Mouse (Mus musculus): Measurements from ENCODE around the gene Tgoln1. TPM values are rescaled to one million over a fixed set of nuclear protein-coding genes. Genes with fewer than 3 reads are reported as not detected.

The Tgoln1 gene
- polyA plus RNA-seq, 1 experiment: 37.9 TPM

DNA sequence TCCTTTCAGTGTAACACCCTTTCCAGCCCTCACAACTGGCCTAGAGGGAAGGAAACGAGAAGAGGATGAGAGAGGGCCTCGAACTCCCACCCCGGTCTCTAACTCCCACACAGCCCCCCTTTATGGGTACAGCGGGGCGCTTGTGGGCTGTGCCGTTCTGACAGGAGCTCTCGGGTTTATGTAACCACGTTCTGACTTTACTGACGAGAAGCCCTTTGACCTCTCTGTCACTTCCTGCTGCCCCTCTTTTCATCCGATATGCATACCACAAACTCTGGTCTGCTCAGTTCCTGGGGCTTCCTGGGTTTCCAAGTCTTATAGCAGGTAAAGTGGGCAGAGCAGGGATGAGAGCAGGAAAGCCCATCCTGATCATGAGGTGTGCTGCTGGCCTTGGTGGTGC lies 17.5 kb upstream of the Tgoln1 start:
- H3K36me3 ChIP-seq (ENCODE audit: control insufficient read depth, insufficient read depth, low read length): no peaks in the 10 kb centered on the region
- peak; percentile 34 for DNase-seq
- peaks cover 13% of the 10 kb centered on the region for H3K4me1 ChIP-seq (replicated peaks; ENCODE audit: control insufficient read depth, insufficient read depth, low read length)
- peak overlapping the region; percentile 47 for H3K27ac ChIP-seq (ENCODE audit: control insufficient read depth, insufficient read depth, low read length)
- H3K27me3 ChIP-seq (ENCODE audit: control insufficient read depth, insufficient read depth, low read length): no peaks in the 10 kb centered on the region
- no peak for TF ChIP-seq CTCF (IDR thresholded peaks at IDR 0.05; ENCODE audit: borderline replicate concordance, control insufficient read depth, extremely low read depth, insufficient read depth, low read length, poor library complexity)
- TF ChIP-seq POLR2A (IDR thresholded peaks at IDR 0.05; ENCODE audit: control insufficient read depth, extremely low read depth, insufficient read depth, low read length, poor library complexity): no peak
- 13% methylated on average over 10 of the region's 10 CpGs for WGBS
- H3K4me3 ChIP-seq (ENCODE audit: control insufficient read depth, insufficient read depth, low read length): no peak overlapping the region

DNA sequence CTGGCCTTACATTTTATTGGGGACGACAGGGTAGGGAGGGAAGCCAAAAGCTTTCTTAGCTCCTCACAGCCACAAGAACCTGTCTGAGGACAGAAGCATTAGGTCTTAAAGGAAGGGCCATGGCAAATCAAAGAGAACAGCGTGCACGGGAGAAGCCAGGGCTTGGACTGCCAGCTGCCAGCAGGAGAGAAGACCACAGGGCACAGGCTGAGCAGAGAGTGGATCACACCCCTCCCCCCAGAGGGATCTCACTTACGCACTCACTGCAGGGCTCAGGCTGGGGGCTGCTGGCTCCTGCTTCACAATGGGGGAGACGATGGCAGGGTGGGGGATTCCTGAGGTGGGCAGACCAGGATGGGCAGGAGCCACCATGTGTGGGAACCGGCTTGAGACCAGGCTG lies 14.9 kb upstream of the Tgoln1 start:
- Histone ChIP-seq H3K4me1 (replicated peaks; ENCODE audit: control insufficient read depth, insufficient read depth, low read length) (peaks cover 13% of the 10 kb centered on the region), H3K4me3 (ENCODE audit: control insufficient read depth, insufficient read depth, low read length) (no peak overlapping the region), H3K36me3 (ENCODE audit: control insufficient read depth, insufficient read depth, low read length) (no peaks in the 10 kb centered on the region), H3K27ac (ENCODE audit: control insufficient read depth, insufficient read depth, low read length) (no peak overlapping the region), H3K27me3 (ENCODE audit: control insufficient read depth, insufficient read depth, low read length) (no peaks in the 10 kb centered on the region)
- 91% methylated on average over 6 of the region's 6 CpGs for WGBS
- no peak for TF ChIP-seq POLR2A (IDR thresholded peaks at IDR 0.05; ENCODE audit: control insufficient read depth, extremely low read depth, insufficient read depth, low read length, poor library complexity)
- TF ChIP-seq CTCF (IDR thresholded peaks at IDR 0.05; ENCODE audit: borderline replicate concordance, control insufficient read depth, extremely low read depth, insufficient read depth, low read length, poor library complexity): no peak
- DNase-seq: no peak

DNA sequence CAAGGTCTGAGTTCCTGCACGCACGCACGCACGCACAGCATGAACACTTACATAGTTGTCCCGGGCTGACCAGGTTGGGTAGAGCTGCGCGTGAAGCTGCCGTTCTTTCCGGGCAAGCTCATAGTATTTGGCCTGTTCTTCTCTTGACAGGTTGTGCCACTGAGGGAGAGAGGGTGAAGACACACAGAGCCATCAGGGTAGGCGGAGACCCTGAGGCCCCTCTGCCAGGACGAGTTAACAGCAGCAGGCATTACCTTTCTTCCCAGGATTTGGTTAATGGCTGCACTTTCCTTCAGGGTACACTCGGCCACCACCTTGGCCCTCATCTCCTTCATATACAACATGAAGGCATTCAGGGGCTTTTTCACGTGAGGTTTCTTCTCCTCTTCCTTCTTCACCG lies 14.2 kb upstream of the Tgoln1 start:
- Histone ChIP-seq H3K36me3 (ENCODE audit: control insufficient read depth, insufficient read depth, low read length) (no peaks in the 10 kb centered on the region), H3K4me3 (ENCODE audit: control insufficient read depth, insufficient read depth, low read length) (no peak overlapping the region), H3K27me3 (ENCODE audit: control insufficient read depth, insufficient read depth, low read length) (no peaks in the 10 kb centered on the region), H3K4me1 (replicated peaks; ENCODE audit: control insufficient read depth, insufficient read depth, low read length) (peaks cover 10% of the 10 kb centered on the region), H3K27ac (ENCODE audit: control insufficient read depth, insufficient read depth, low read length) (no peak overlapping the region)
- TF ChIP-seq CTCF (IDR thresholded peaks at IDR 0.05; ENCODE audit: borderline replicate concordance, control insufficient read depth, extremely low read depth, insufficient read depth, low read length, poor library complexity) (no peak), POLR2A (IDR thresholded peaks at IDR 0.05; ENCODE audit: control insufficient read depth, extremely low read depth, insufficient read depth, low read length, poor library complexity) (no peak)
- no peak for DNase-seq
- WGBS: 91% methylated on average over 14 of the region's 14 CpGs

DNA sequence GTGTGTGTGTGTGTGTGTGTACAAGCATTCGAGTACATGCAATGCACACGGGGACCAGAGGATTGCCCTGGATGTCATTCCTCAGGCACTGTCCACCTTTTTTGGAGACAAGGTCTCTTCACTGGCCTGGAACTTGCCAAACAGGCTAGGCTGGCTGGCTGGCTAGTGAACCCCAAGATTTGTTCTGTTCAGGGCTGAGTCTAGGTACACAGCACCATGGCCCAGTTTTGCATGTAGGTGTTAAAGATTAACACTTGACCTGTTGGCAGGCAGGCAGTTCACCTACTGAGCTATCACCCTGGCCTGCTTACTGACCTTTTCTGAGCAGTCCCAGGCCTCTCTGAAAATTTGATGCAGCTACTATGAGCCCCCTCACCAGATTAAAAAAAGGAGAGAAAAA lies 13.6 kb upstream of the Tgoln1 start:
- no peak for DNase-seq
- Histone ChIP-seq H3K27me3 (ENCODE audit: control insufficient read depth, insufficient read depth, low read length) (no peaks in the 10 kb centered on the region), H3K36me3 (ENCODE audit: control insufficient read depth, insufficient read depth, low read length) (no peaks in the 10 kb centered on the region), H3K27ac (ENCODE audit: control insufficient read depth, insufficient read depth, low read length) (no peak overlapping the region), H3K4me1 (replicated peaks; ENCODE audit: control insufficient read depth, insufficient read depth, low read length) (peaks cover 10% of the 10 kb centered on the region), H3K4me3 (ENCODE audit: control insufficient read depth, insufficient read depth, low read length) (no peak overlapping the region)
- TF ChIP-seq CTCF (IDR thresholded peaks at IDR 0.05; ENCODE audit: borderline replicate concordance, control insufficient read depth, extremely low read depth, insufficient read depth, low read length, poor library complexity): no peak
- no peak for TF ChIP-seq POLR2A (IDR thresholded peaks at IDR 0.05; ENCODE audit: control insufficient read depth, extremely low read depth, insufficient read depth, low read length, poor library complexity)
- WGBS: 98% methylated on average over 2 of the region's 2 CpGs

DNA sequence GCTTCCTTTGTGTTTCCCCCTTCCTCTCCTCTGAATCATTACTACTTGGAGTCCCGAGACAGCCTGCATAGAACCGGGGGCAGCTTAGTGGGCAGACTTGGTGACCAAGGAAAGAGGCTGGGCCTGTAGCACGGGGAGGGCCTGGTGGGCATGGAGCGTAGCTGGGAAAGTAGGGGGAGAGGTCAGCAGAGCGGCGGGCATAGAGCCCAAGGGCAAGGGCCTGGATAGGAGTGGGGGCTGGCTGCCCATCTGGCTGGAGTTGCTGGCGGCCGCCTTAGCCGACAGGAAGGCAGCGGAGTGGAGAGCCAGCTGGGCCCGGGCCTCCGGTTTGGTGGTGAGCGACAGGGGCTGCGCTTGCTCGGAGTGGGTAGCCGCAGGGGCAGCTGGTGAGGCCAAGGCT lies 10.5 kb upstream of the Tgoln1 start:
- no peak overlapping the region for H3K4me3 ChIP-seq (ENCODE audit: control insufficient read depth, insufficient read depth, low read length)
- WGBS: 94% methylated on average over 16 of the region's 16 CpGs

DNA sequence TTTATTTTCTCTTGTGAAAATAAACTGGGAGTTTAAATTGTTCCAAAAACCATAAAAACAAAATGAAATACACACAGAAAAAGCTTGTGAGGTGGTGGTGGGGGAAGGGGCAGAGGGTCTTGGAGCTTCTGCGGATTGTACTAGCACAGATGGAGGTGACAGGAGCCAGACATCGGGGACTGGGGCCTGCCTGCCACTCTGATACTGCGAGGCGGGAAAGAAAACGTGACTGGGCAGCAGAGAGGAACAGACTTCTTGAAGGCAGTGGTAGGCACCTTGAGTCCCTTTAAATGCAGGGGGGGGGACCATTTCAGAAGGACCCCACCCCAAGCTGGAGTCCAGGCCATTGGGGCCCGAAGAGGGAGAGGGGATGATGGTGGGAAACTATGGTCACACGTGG lies 9.6 kb upstream of the Tgoln1 start:
- DNase-seq: no peak
- Histone ChIP-seq H3K36me3 (ENCODE audit: control insufficient read depth, insufficient read depth, low read length) (no peaks in the 10 kb centered on the region), H3K27me3 (ENCODE audit: control insufficient read depth, insufficient read depth, low read length) (no peaks in the 10 kb centered on the region), H3K4me1 (replicated peaks; ENCODE audit: control insufficient read depth, insufficient read depth, low read length) (no peaks in the 10 kb centered on the region; the same call in 1 of the 2 replicates), H3K27ac (ENCODE audit: control insufficient read depth, insufficient read depth, low read length) (no peak overlapping the region), H3K4me3 (ENCODE audit: control insufficient read depth, insufficient read depth, low read length) (no peak overlapping the region)
- TF ChIP-seq CTCF (IDR thresholded peaks at IDR 0.05; ENCODE audit: borderline replicate concordance, control insufficient read depth, extremely low read depth, insufficient read depth, low read length, poor library complexity) (no peak), POLR2A (IDR thresholded peaks at IDR 0.05; ENCODE audit: control insufficient read depth, extremely low read depth, insufficient read depth, low read length, poor library complexity) (no peak)
- WGBS: 87% methylated on average over 7 of the region's 7 CpGs

More for the DNA sequence above, 10.5 kb upstream of the Tgoln1 start:
- TF ChIP-seq CTCF (IDR thresholded peaks at IDR 0.05; ENCODE audit: borderline replicate concordance, control insufficient read depth, extremely low read depth, insufficient read depth, low read length, poor library complexity) (no peak), POLR2A (IDR thresholded peaks at IDR 0.05; ENCODE audit: control insufficient read depth, extremely low read depth, insufficient read depth, low read length, poor library complexity) (no peak)
- no peak overlapping the region for H3K27ac ChIP-seq (ENCODE audit: control insufficient read depth, insufficient read depth, low read length)
- no peaks in the 10 kb centered on the region for H3K36me3 ChIP-seq (ENCODE audit: control insufficient read depth, insufficient read depth, low read length)
- H3K27me3 ChIP-seq (ENCODE audit: control insufficient read depth, insufficient read depth, low read length): no peaks in the 10 kb centered on the region
- DNase-seq: no peak
- H3K4me1 ChIP-seq (replicated peaks; ENCODE audit: control insufficient read depth, insufficient read depth, low read length): no peaks in the 10 kb centered on the region; the same call in 1 of the 2 replicates

Measured in thymus, adult 2 months (tissue).